ENCODE assay signal across 25 mouse cellular contexts in genomic region chr7:102014995-102015394, GRCm38 (mm10). TPM values are rescaled to one million over a fixed set of nuclear protein-coding genes. Genes with fewer than 3 reads are reported as not detected.
"Had no signal": no experiment of that assay in that cellular context is flagged by ENCODE, and none has a peak within 500 bp of the region (broad histone marks: within the 10 kb centered on the region; RNA-seq: fewer than 3 reads in every experiment).

No protein-coding gene starts in this region.

- H3K9ac ChIP-seq: heart, embryonic 12.5 days; hindbrain, embryonic 12.5 days; hindbrain, embryonic 15.5 days; intestine, embryonic 15.5 days; limb, embryonic 12.5 days; liver, embryonic 13.5 days; liver, embryonic 15.5 days had no signal

- H3K27me3 ChIP-seq: heart, embryonic 12.5 days; hindbrain, embryonic 12.5 days; hindbrain, embryonic 15.5 days; intestine, embryonic 15.5 days; limb, embryonic 12.5 days; liver, embryonic 13.5 days; liver, embryonic 15.5 days had no signal

- H3K9me3 ChIP-seq: heart, embryonic 10.5 days; heart, embryonic 12.5 days; hindbrain, embryonic 10.5 days; hindbrain, embryonic 12.5 days; hindbrain, embryonic 15.5 days; intestine, embryonic 15.5 days; limb, embryonic 10.5 days; limb, embryonic 12.5 days; liver, embryonic 13.5 days; liver, embryonic 15.5 days had no signal

- DNase-seq: gastrocnemius, postnatal 14 days; heart, adult 18-20 months; heart, postnatal 10 days; heart, postnatal 4 days; kidney, adult 18-20 months; kidney, adult 8-10 months; kidney, postnatal 10 days; kidney, postnatal 25 days; kidney, postnatal 4 days; liver; liver, embryonic 13.5 days had no signal

- H3K4me2 ChIP-seq: heart, embryonic 12.5 days; hindbrain, embryonic 12.5 days; hindbrain, embryonic 15.5 days; intestine, embryonic 15.5 days; limb, embryonic 12.5 days; liver, embryonic 11.5 days; liver, embryonic 13.5 days; liver, embryonic 15.5 days had no signal

- H3K4me3 ChIP-seq: heart, embryonic 10.5 days; heart, embryonic 12.5 days; hindbrain, embryonic 10.5 days; hindbrain, embryonic 12.5 days; hindbrain, embryonic 15.5 days; intestine, embryonic 15.5 days; layer of hippocampus, adult 2 months; left cerebral cortex, adult 2 months; limb, embryonic 10.5 days; limb, embryonic 12.5 days; liver, embryonic 13.5 days; liver, embryonic 15.5 days had no signal

- H3K4me1 ChIP-seq: heart, embryonic 10.5 days; hindbrain, embryonic 10.5 days; hindbrain, embryonic 12.5 days; hindbrain, embryonic 15.5 days; intestine, embryonic 15.5 days; limb, embryonic 10.5 days; limb, embryonic 12.5 days had no signal

- H3K27ac ChIP-seq: heart, embryonic 10.5 days; hindbrain, embryonic 10.5 days; hindbrain, embryonic 12.5 days; intestine, embryonic 15.5 days; layer of hippocampus, adult 2 months; left cerebral cortex, adult 2 months; limb, embryonic 10.5 days; limb, embryonic 12.5 days; liver, embryonic 13.5 days; liver, embryonic 15.5 days had no signal

- ATAC-seq: inflammation-experienced regulatory T-cells, adult 6 months; intestine, embryonic 15.5 days; intestine, postnatal 0 days had no signal

RNA-seq across cellular contexts. Expression of gene Xntrpc, which starts 50.5 kb away (rescaled TPM):
- polyA plus RNA-seq: intestine, postnatal 0 days had no signal
